Mouse (Mus musculus) spleen, adult 18-20 months (tissue): ENCODE results near the gene Pde11a.

Experiments used
- DNase-seq, 2 experiments: peaks; one replicate each; pipeline ENCODE4 v3.0.0; 2022; ENCODE audit warnings: mixed read lengths in 2 of 2

Pde11a gene

GRCm38 (mm10) chr2:76051385-76051784, 287.2 kb downstream of the Pde11a start:
- no peak for DNase-seq

- no peak for DNase-seq
These were observed 287.7 kb downstream of the Pde11a start for GRCm38 (mm10) chr2:76050911-76051310.

GRCm38 (mm10) chr2:76050092-76050491, 288.5 kb downstream of the Pde11a start:
- DNase-seq = no peak

- no peak for DNase-seq
These were observed 289.0 kb downstream of the Pde11a start for GRCm38 (mm10) chr2:76049529-76049928.

- DNase-seq = no peak
These were observed 290.8 kb downstream of the Pde11a start for GRCm38 (mm10) chr2:76047740-76048139.

- DNase-seq = no peak
These were observed 296.4 kb downstream of the Pde11a start for GRCm38 (mm10) chr2:76042210-76042609.

GRCm38 (mm10) chr2:76040116-76040515, 298.5 kb downstream of the Pde11a start:
- no peak for DNase-seq

GRCm38 (mm10) chr2:76030080-76030479, 308.5 kb downstream of the Pde11a start:
- no peak for DNase-seq

- no peak for DNase-seq
These were observed 309.3 kb downstream of the Pde11a start for GRCm38 (mm10) chr2:76029081-76029901.

GRCm38 (mm10) chr2:76016890-76017289, 321.7 kb downstream of the Pde11a start:
- DNase-seq = no peak

GRCm38 (mm10) chr2:76016136-76016535, 322.4 kb downstream of the Pde11a start:
- DNase-seq = no peak

- DNase-seq = no peak
These were observed 323.1 kb downstream of the Pde11a start for GRCm38 (mm10) chr2:76015460-76015859.

- DNase-seq = no peak
These were observed 323.9 kb downstream of the Pde11a start for GRCm38 (mm10) chr2:76014659-76015058.

- DNase-seq = no peak
These were observed 332.4 kb downstream of the Pde11a start for GRCm38 (mm10) chr2:76006194-76006593.

GRCm38 (mm10) chr2:76002899-76003298, 335.7 kb downstream of the Pde11a start:
- no peak for DNase-seq

GRCm38 (mm10) chr2:76001392-76001791, 337.2 kb downstream of the Pde11a start:
- DNase-seq = peak; percentile 29 to 64

- DNase-seq = no peak
These were observed 338.9 kb downstream of the Pde11a start for GRCm38 (mm10) chr2:75999636-76000035.

GRCm38 (mm10) chr2:75998692-75999091, 339.9 kb downstream of the Pde11a start:
- DNase-seq = no peak

GRCm38 (mm10) chr2:75997726-75998125, 340.8 kb downstream of the Pde11a start:
- no peak for DNase-seq

- no peak for DNase-seq
These were observed 343.7 kb downstream of the Pde11a start for GRCm38 (mm10) chr2:75994841-75995240.

GRCm38 (mm10) chr2:75991581-75992205, 346.9 kb downstream of the Pde11a start:
- DNase-seq = no peak

GRCm38 (mm10) chr2:75990885-75991539, 347.6 kb downstream of the Pde11a start:
- peak; percentile 21 to 55 for DNase-seq

GRCm38 (mm10) chr2:75989694-75990093, 348.9 kb downstream of the Pde11a start:
- no peak for DNase-seq
